Comparison of ENCODE assay signal across 8 mouse cellular contexts in genomic region chr3:28263948-28264840, GRCm38 (mm10). TPM values are rescaled to one million over a fixed set of nuclear protein-coding genes. Genes with fewer than 3 reads are reported as not detected.
DNase-seq lines count a peak whose midpoint lies in the region; ATAC-seq and TF ChIP-seq lines count a peak whose summit lies in the region.

No protein-coding gene starts in this region.

- intact Hi-C loops in heart, postnatal 36 days (cut with DNase I): loop anchor here (5.0 kb wide), 1 partner anchor 138 kb away; no protein-coding TSS in a partner anchor

- H3K9me3 ChIP-seq in forebrain, embryonic 11.5 days (ENCODE audit: control insufficient read depth, low read length): no peaks in the 10 kb centered on the region

- H3K4me2 ChIP-seq in forebrain, embryonic 11.5 days (ENCODE audit: low read depth, low read length, severe bottlenecking): peak overlapping the region; percentile 72

- peak; percentile 49; the same call in 1 of the 2 replicates for ATAC-seq in forebrain, embryonic 11.5 days (replicated peaks; ENCODE audit: low FRiP score)
- ATAC-seq in erythroid progenitor cell, adult 5-6 weeks (replicated peaks; ENCODE audit: low FRiP score, poor library complexity, severe bottlenecking): no peak

- H3K4me3 ChIP-seq in bone marrow macrophage, adult 2 months (ENCODE audit: insufficient read depth, low read length): peak overlapping the region; percentile 59
- peak overlapping the region; percentile 70 for H3K4me3 ChIP-seq in forebrain, embryonic 11.5 days (ENCODE audit: low read depth, low read length)

- peak; percentile 49 for DNase-seq in MEL-GATA-1-ER (ENCODE audit: extremely low read depth, low read depth)
- DNase-seq in forebrain, embryonic 11.5 days (ENCODE audit: low spot score): peak; percentile 74
- DNase-seq in heart, postnatal 36 days: peak; percentile 27 to 38
- peak; percentile 61 to 65 for DNase-seq in layer of hippocampus, postnatal 10 days (ENCODE audit: low spot score in 2 of 2)
- peak; percentile 24 for DNase-seq in lung, postnatal 10 days
- peak; percentile 78 for DNase-seq in retina, postnatal 1 day

- no peaks in the 10 kb centered on the region for H3K4me1 ChIP-seq in bone marrow macrophage, adult 2 months (ENCODE audit: control insufficient read depth, insufficient read depth, low read length)
- peaks cover 12% of the 10 kb centered on the region; the same call in 1 of the 2 replicates for H3K4me1 ChIP-seq in forebrain, embryonic 11.5 days (replicated peaks; ENCODE audit: control insufficient read depth, insufficient read depth, low read length)

- peak overlapping the region; percentile 74 for H3K9ac ChIP-seq in forebrain, embryonic 11.5 days (ENCODE audit: low read length)

- WGBS in forebrain, embryonic 11.5 days: under 1% methylated on average over 26 of the region's 26 CpGs

- H3K27ac ChIP-seq in bone marrow macrophage, adult 2 months (ENCODE audit: insufficient read depth, low read depth, low read length): no peak overlapping the region
- 0 out of 2 replicates have a peak overlapping the region, but pooled peaks have one; percentile 12 for H3K27ac ChIP-seq in forebrain, embryonic 11.5 days (ENCODE audit: low read depth, low read length)

- no peaks in the 10 kb centered on the region for H3K36me3 ChIP-seq in forebrain, embryonic 11.5 days (ENCODE audit: control insufficient read depth, insufficient read depth, low read length)

- no peak for TF ChIP-seq POLR2A in bone marrow macrophage, adult 2 months (IDR thresholded peaks at IDR 0.05; ENCODE audit: borderline replicate concordance, low read depth, low read length)

- H3K27me3 ChIP-seq in forebrain, embryonic 11.5 days (ENCODE audit: control insufficient read depth, insufficient read depth, low read length): peaks cover 3% of the 10 kb centered on the region; the same call in 1 of the 2 replicates

- no peak for TF ChIP-seq CTCF in bone marrow macrophage, adult 2 months (IDR thresholded peaks at IDR 0.05; ENCODE audit: low read depth, low read length)

RNA-seq across cellular contexts. Expression of gene Tnik, which starts 1.2 kb away (rescaled TPM):
- polyA plus RNA-seq in bone marrow macrophage, adult 2 months (2012; ENCODE audit: insufficient read depth, insufficient read length, missing spikeins): 0.16 and 0.54 TPM in 2 replicates
- polyA plus RNA-seq in forebrain, embryonic 11.5 days (2014; fragmentation: Nextera tagmentation; extraction: Ambion mirVana): 21.7 and 26.2 TPM in 2 replicates
- 10 to 100 TPM; 35.1 to 43.9 TPM for total RNA-seq in heart, postnatal 36 days (2021)
- total RNA-seq in layer of hippocampus, postnatal 10 days (2021): 100 to 1,000 TPM; 209 to 232 TPM
- total RNA-seq in erythroid progenitor cell, adult 5-6 weeks (2015; ENCODE audit: low replicate concordance): 2.5 and 3.6 TPM in 2 replicates
- 1.3 and 7.1 TPM in 2 replicates for total RNA-seq in erythroid progenitor cell, adult 5-6 weeks (2017; ENCODE audit: low replicate concordance)

Comparison
In these comparisons a context has a peak if more than half of its experiments do, and no peak if none do; other contexts are left out.
1. DNase-seq: peak in every context shown above with its lines; median percentile 78 in retina, postnatal 1 day; 74 in forebrain, embryonic 11.5 days; 63 in layer of hippocampus, postnatal 10 days; 49 in MEL-GATA-1-ER; 32 in heart, postnatal 36 days; 24 in lung, postnatal 10 days.
2. RNA of gene Tnik, which starts 1.2 kb away (total RNA-seq): 209 to 232 TPM in layer of hippocampus, postnatal 10 days; 35.1 to 43.9 TPM in heart, postnatal 36 days and 1.3 to 7.1 TPM in erythroid progenitor cell, adult 5-6 weeks; every median in the first group is over 4 times any median in the second.